Mouse (Mus musculus): ENCODE data around the gene Cdh4.

DNA sequence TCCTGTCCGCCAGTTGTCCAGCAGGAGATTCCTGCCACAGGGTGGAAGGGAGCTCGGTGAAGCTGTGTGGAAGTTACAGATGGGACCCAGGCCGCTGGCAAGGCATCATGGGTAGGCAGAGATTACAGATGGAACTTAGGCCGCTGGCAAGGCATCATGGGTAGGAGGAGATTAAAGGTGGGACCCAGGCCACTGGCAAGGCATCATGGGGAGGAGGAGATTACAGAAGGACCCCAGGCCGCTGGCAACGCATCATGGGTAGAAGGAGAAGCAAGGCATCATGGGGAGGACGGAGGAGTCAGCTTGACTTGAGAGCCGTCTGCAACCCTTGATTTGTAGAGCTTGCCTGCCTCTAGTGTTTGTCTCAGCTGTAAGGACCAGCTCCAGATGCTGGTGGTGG is 281.2 kb downstream of the Cdh4 start:
- TF ChIP-seq GATA1 (IDR thresholded peaks at IDR 0.05; ENCODE audit: low read length) (no peak), TAL1 (IDR thresholded peaks at IDR 0.05; ENCODE audit: low read length) (no peak)

Measured in erythroblast, embryonic 14.5 days (primary cell).